Comparison of ENCODE assay signal across 25 mouse cellular contexts in the genomic region with DNA sequence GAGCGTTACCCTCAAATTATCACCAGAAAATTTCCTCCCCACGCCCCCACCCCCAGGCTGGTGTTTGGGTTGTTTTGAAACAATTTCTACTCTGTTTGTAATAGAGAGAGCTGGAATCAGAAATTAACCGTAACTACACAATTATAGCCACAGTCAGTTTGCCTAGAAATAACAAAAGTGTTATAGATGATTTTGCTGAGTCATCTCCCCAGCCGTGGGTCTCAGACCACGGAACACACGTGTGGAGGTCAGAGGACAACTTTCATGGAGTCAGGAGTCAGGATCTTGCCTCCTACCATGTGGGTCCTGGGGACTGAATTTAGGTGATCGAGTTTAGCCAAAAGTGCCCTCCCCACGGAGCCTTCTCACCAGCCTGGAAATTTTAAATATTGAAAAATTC. TPM values are rescaled to one million over a fixed set of nuclear protein-coding genes. Genes with fewer than 3 reads are reported as not detected.
"Had no signal": no experiment of that assay in that cellular context is flagged by ENCODE, and none has a peak within 500 bp of the region (broad histone marks: within the 10 kb centered on the region; RNA-seq: fewer than 3 reads in every experiment).

No protein-coding gene starts in this region.

- H3K4me3 ChIP-seq: layer of hippocampus, adult 2 months; liver, embryonic 15.5 days; midbrain, embryonic 13.5 days; myocyte; neural tube, embryonic 13.5 days; stomach, embryonic 15.5 days had no signal

- H3K4me1 ChIP-seq: midbrain, embryonic 13.5 days; neural tube, embryonic 13.5 days; stomach, embryonic 15.5 days had no signal

- H3K27ac ChIP-seq: kidney, postnatal 0 days; layer of hippocampus, adult 2 months; liver, embryonic 15.5 days; midbrain, embryonic 10.5 days; midbrain, embryonic 13.5 days; neural tube, embryonic 13.5 days; stomach, embryonic 15.5 days had no signal

- DNase-seq: layer of hippocampus, adult 9-11 months had no signal

- H3K36me3 ChIP-seq: liver, embryonic 15.5 days; midbrain, embryonic 10.5 days; midbrain, embryonic 13.5 days; neural tube, embryonic 13.5 days; stomach, embryonic 15.5 days had no signal

- H3K9ac ChIP-seq: liver, embryonic 15.5 days; midbrain, embryonic 13.5 days; neural tube, embryonic 13.5 days; stomach, embryonic 15.5 days had no signal

- H3K9me3 ChIP-seq: liver, embryonic 15.5 days; midbrain, embryonic 13.5 days; neural tube, embryonic 13.5 days; stomach, embryonic 15.5 days had no signal

- H3K27me3 ChIP-seq: liver, embryonic 15.5 days; midbrain, embryonic 13.5 days; neural tube, embryonic 13.5 days; stomach, embryonic 15.5 days had no signal

RNA-seq across cellular contexts. Expression of a gene that starts 24.0 kb away (rescaled TPM):
- total RNA-seq: layer of hippocampus, adult 2 months; layer of hippocampus, postnatal 25 days; left cerebral cortex, adult 18-20 months; left cerebral cortex, postnatal 25 days; monocyte, adult 5-6 weeks; neutrophil, adult 5-6 weeks had no signal
- polyA plus RNA-seq: intestine, embryonic 16.5 days; kidney, adult 2 months; kidney, embryonic 14.5 days; kidney, postnatal 0 days; large intestine, adult 2 months; liver, embryonic 15.5 days; lung, embryonic 16.5 days; midbrain, embryonic 10.5 days; midbrain, embryonic 13.5 days; midbrain, embryonic 16.5 days; neural tube, embryonic 13.5 days; stomach, embryonic 15.5 days; urinary bladder, adult 2 months had no signal

RNA-seq across cellular contexts. Expression of a gene that starts 28.4 kb away (rescaled TPM):
- total RNA-seq: layer of hippocampus, adult 2 months; layer of hippocampus, postnatal 25 days; left cerebral cortex, adult 18-20 months; left cerebral cortex, postnatal 25 days; megakaryocyte, adult 5-6 weeks; monocyte, adult 5-6 weeks; neutrophil, adult 5-6 weeks had no signal
- polyA plus RNA-seq: kidney, embryonic 14.5 days; kidney, postnatal 0 days; limb, embryonic 11.5 days; limb, embryonic 14.5 days; lung, adult 2 months; lung, embryonic 16.5 days; midbrain, embryonic 10.5 days; midbrain, embryonic 13.5 days; midbrain, embryonic 16.5 days; myocyte; neural tube, embryonic 13.5 days; urinary bladder, adult 2 months had no signal

RNA-seq across cellular contexts. Expression of a gene that starts 58.0 kb away (rescaled TPM):
- total RNA-seq: neutrophil, adult 5-6 weeks had no signal
